Mouse (Mus musculus): ENCODE measurements around the gene Tprg.

The Tprg gene

DNA sequence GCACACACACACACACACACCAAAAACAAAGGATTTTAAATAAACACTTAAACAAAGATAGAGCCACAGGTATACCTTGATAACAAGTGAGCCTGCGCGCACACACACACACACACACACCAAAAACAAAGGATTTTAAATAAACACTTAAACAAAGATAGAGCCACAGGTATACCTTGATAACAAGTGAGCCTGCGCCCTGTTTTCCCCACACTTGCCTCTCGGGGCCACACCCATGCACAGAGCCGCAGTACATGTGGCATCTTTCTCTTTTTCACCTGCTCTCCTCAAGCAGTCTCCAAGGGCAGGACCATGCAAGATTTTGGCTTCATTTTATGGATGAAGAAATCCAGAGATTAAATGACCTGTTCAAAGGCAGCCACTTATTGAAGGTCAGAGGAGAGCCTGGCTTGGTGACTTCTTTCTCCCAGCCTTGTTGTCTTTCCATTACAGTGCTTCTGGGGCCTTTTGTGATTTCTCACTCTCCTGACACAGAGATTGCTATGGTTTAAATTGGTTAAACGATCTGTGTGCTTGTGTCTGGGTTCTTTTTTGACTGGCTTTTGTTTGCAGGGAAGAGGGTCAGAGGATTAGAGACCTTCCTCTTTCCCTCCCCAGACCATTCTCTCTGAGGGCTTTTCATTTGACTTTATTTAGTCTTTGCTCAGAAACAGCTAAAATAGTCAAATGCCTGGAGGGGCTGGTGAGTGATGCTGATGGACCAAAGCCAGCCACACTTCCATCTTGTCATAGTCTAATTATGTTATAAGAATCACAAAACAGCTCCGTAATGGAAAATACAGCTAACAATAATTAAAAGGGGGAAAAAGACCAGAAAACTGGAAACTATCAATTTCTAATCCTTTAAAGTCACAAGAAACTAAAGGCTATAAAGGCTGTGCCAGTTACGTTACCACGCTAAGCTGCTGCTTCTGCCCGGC is 46.9 kb downstream of the Tprg start:
- DNase-seq, result no peak

DNA sequence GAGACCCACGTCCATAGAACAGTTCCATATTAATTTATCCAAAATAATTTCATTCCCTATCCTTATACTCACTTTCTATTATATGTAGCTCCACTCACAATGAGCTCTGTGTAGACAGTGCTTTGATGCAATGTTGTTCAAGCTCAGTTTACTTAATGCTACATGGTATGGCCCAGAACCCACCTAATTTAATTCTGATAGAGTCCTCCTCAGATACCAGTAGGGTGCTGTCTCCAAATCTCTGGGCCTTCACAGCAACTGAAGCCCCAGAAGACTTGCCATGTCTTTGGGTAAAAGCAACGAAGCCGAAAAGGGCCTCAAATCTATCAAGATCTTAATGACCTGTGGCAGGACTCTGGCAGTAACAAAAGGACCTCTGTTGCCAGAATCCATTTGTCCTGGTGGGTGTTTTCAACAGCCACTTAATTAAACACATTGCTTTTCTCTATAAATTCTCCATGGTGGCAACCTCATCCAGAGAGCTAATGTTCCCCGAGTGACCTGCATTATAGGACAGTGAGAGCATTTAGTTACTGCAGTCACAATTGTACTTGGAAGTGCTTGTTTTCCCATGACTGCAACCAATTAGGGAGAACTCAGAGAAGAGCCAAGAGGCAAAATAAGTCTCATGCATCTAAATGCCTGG is 48.6 kb downstream of the Tprg start:
- DNase-seq, result no peak

DNA sequence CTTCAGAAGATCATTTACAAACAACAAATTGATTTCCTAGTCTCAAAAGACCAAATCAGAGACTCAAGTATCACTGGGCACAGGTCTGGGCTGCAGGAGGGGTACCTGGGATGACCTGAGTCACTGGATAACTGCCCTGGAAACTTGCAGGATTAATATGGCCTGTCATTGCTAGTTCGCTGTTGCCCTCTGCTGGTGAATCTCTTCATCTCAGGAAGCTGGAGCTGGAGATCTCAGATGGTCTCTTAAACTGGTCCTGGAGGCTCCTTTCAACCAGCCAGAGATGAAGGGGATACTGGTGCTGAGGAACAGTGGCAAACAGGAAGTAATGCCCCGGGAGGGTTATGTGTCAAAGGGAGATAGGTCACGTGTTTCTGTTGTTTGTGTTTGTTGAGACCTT is 63.0 kb downstream of the Tprg start:
- peak; percentile 54 to 78 for DNase-seq

DNA sequence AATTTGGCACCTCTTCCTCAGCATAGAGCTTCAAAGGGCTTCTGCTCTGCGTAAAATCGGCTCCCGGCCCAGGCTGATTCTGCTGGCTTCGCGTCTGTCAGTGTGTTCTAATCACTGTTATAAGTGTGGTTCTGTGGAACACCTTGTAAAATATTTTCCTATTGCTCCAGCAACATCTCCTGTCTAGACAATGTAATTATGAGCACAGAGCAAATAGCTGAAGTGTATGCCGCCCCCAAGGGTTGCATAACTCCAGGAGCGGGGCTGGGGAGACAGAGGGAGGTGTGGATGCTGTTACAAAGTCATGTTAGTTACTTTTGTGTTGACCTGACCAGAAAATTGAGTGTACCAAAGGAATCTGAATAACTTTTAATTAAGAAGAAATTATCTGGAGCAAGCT is 81.2 kb downstream of the Tprg start:
- DNase-seq, result no peak

DNA sequence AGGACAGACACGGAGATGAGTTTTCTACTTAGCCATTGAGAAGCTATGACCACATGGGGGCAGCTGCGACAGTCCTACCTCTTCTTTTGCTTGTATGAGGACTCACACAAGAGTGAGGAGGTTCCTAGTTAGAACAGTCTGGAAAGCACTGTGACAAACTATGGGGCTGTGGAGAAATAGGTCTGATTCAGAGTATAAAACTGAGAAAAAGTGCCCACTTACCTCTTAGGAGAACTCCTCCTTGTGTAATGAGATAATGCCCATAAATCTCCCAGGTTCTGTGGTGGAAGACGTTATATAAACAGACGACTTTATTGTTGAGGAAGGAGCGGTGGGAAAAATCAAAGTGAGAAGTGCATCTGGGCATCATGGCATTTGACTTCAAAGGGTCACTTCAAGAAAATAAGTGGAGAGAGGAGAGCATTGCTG is 83.4 kb downstream of the Tprg start:
- DNase-seq, result peak in 1 of 2 experiments; percentile 8

DNA sequence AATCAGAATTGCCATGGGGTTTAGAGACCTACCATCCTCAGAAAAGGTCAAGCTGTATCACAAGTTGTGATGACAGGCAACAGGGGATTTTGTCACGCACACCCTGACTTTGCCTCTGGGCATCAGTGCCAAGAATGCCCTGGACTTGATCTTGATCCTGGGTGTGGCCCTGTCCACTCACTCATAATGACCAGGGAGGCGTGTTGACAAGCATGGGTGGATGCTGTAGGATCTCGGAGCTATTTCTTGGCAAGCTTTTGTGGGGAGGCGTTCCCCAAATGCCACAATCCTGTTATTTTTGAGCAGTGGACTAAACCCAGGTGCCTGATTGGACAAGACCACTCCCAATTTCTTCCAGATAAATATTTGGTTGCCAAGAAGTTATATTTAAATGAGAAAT is 87.5 kb downstream of the Tprg start:
- DNase-seq, result no peak

DNA sequence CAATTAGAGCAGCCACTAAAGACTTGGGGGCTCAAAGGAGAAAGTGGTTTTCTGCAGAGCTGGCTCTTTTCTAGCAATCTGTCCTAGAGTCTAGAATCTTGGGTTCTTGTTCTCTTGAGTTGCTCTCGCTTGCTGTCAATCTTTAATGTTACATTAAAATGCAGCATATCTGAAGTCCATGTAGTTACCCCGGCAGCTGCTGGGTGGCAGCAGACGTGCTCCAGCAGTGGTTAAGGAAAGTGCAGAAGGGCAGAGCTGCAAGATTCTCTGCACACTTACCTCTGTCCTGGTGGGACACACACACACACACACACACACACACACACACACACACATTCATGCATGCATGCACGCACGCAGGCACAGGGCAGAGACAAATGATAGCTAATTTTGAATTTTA is 88.2 kb downstream of the Tprg start:
- peak; percentile 42 to 54 for DNase-seq

DNA sequence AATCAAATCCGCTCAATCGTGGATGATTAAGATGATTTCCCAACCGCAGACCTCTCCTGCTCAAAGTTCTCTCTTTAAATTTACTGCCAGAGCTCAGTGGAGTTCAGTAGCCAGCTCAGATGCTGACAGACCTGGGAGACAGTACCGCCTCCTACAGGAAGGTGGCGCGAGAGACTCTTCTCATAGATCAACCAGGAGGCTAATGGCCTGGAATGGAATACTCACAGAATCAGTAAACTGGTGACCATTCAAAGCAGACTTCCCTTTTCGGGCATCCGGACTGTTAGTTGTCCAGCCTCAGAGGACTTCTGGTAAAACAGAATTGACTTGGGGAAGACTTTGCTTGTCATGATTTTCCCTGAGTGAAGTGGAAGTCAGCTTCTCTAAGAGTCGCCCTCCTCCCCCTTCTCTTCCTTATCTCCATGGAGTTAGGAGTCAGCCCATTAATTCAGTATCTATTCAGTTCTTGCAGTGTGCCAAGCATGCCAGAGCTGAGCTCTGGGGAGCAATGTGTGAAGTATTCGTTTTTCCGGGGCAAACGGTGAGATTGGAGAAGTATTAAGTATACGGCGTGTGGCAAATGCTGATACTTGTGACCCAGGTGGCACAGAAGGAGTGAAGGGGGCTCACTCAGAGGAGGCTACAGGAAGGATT is 90.2 kb downstream of the Tprg start:
- peak; percentile 82 to 89 for DNase-seq

DNA sequence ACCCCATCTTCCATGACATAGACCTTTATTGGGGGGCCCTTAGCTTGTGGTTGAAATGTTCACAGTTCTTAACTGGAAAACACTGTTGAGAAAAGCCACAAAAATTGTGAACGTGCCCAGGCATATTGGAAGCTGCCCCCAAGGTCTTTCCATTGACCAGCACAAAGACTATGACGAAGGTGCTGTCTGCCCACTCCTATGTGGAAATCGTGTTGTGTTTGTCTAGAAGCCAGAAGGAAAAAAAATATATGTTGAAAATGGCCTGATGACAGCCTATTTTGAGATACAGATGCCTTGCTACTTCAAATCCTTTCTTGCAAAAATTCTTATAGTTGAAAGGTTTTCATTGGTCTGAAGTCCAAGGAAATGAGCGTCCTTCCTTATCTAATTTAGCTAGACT is 91.1 kb downstream of the Tprg start:
- no peak for DNase-seq

DNA sequence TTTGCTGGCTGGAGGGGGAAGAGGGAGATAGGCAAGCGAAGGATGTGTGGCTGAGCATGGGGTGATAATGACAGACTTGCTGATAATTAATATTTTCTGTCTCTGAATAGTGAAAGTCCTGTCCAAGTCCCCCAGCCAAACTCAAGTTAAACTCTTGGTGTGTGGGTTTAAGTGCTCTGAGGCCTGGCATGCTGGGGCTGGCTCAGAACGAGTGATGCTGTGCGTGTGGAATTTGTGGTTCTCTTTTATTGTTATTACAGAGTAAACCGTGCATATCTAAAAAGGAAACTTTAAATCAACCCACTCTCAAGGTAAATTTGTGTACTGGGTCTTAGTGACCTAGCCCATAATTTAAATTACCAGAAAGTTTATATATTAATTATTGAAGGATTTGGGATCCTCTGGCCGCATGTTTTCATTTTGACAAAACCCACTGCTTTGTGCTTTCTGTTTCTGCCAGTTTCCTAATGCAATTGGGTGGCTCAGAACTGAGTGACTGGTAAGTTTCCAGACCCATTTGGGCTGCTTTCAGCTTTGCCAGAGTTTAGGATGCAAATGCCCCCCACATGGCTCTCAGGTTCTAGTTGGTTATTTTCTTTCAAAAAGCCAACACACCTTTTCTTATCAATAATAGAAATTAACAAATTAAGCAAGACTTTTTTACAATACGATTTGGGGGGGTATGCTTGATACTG is 99.0 kb downstream of the Tprg start:
- no peak for DNase-seq

DNA sequence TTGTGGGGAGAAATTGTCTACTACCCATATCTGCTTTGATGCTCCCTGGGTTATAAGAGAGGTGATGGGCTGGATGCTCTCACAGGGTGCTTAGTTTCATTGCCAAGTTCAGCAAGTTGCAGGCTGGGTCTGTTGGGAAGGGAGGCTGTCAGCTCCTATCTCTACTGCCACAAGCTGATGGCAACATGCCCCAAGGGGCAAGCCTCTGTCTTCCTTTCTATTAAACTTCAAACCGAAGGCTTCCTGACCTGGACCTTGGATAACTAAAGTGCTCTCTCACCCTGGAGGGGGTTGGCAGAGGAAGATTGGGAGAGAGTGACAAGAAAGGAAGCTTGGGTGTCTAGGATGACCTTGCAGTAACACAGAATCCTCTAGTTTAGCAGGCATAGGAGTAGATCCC is 108.1 kb downstream of the Tprg start:
- DNase-seq, result peak; percentile 46 to 63

DNA sequence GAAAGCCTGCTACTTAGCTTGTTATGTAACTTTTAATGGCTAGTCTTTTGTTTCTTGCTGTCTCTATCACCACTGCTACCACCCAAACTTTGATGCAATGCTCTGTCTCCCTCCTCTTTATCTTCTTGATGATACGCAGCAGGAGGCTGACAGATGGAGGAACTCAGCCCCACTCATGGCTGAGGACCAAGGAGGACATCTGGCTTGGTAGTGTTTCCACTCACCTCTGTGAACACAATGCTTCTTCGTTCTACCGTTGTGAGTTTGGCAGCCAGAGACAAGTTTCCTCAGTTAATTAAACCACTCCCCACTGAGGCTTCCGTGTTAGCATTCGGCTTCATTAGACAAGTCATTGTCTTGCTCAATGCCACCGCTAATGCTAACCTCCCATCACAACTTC is 117.5 kb downstream of the Tprg start:
- DNase-seq, result no peak

DNA sequence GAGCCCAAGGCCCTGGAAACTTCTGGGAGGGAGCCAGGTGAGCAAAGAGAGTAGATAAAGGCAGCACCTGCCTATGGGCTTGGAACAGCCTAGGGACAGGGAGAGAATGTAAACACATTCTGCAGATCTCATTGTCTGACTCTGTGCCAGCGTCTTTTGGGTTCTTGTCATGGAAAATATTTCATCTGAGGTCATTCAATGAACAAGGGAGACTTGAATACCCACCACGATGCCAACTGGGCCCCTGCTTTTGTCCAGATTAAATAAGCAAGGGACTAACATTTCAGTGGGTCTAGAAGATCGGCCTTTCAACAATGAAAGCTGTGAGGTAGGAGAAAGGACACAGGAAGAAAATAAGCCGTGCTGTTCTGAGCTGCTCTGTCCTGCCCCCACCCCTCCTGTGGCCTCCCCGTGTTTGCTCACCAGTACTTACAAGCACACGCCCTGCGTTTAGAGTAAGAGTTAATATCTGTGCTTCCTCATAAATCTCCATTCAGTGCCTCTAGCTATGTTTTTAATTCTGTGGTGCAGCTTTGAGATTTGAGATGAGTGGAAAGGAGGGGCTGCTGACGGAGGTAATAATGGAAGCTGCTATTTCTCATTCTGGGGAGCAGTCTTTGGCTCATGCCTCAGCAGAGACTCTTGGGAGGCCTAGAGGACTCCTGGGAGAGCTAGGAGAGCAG is 120.7 kb downstream of the Tprg start:
- DNase-seq, result no peak

DNA sequence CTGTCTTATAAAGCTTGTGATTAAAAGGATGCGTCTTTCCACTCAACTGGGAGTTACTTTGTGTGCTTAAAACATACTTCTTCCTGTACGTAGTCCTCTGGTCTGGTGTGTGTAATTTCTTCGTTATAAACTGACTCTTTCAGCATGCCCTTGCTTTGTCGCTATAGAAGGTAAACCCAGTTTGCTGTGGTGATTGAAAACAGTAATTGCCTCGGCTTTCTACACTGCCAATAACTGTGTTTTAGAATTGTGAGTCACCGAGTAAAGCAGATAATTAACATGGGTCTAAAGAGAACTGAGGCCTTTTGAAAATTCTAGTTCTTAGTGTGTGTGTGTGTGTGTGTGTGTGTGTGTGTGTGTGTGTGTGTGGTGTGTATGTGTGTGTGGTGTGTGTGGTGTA is 121.4 kb downstream of the Tprg start:
- DNase-seq, result no peak

DNA sequence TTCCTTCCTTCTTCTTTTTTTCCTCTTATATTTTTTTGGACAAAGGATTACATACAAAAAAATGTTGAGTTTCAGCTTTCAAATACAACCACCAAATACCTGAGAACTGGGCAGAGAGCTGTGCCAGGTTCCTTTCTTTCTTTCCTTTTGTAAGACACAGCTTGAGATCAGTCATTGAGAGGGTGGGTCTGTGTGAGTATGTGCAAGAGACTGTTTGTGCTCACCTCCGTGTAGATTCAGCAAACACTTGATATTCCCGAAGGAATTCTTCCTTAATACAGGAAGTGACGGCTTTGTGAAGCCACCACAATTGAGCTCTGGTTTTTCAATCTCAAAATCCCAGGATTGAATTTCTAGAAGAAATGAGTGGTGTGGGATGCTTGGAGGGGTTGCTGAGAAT is 124.7 kb downstream of the Tprg start:
- no peak for DNase-seq

DNA sequence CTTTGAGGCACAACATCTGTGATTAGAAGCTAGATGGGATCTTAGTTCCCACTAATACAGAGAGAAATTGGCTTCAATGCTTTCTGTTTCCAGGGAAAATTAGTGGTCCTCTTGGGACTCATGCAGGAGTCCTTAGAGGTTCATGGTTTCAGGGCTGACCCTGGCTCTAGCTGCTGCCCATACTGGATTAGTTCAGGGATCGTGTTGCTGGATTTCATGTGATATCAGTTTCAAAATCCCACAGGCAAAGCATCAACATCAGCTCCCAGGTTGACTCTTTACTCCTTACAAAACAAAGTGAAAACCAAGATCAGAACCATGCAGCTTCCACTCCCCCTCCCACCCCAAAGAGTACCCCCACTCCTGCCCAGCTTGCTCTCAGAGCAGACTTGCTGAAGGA is 127.3 kb downstream of the Tprg start:
- no peak for DNase-seq

DNA sequence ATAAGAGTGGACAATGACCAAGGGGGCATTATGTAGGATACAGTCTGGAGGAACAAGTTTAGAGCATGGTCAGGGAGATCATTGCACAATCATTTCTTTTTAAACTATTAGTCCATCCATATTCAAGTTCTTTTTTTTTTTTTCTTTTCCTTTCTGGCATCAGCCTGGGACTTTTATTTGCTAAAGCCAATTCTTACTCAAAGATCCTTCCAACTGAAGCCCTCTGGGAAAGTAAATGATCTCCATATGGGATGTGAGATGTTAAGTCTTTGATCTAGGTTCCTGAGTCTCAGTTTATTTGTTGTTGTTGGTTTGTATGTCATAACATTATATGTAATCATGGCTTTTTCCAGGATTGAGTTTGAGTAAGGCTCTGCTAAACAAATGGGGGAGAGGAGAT is 128.6 kb downstream of the Tprg start:
- no peak for DNase-seq

DNA sequence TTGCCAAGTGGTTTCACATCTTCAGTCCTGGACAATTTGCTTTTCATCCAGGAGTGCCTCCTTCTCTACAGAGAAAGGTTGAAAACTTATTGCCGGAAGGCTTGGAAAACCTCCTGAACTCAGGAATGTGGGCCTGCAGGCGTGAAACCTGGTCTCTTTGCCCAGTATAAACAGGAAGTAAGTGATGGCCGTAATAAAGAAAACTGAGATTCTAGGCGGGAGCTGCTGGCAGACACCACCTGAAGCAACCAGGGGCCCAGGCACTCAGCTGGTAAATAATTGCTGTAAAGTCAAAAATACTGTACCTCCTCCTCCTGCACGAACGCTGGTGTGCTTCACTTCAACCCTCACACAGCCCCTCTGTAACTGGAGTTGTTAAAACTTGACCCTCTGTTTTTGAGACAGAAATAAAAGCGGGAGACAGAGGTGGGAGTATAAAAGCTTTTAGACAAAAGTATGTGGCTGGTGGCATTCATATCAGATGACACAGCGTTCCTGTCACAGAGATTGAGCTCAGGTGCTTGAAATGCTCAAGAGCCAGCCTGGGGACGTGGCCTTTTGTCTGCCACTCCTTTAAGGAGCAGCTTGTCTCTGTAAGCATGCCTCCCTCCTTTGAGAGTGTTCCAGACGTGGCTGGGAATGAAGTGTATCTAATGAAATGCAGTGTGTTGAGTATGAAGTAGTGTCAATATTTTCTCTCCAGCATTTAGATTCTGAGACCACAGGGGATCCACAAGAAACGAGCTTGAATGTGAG is 131.4 kb downstream of the Tprg start:
- no peak for DNase-seq

DNA sequence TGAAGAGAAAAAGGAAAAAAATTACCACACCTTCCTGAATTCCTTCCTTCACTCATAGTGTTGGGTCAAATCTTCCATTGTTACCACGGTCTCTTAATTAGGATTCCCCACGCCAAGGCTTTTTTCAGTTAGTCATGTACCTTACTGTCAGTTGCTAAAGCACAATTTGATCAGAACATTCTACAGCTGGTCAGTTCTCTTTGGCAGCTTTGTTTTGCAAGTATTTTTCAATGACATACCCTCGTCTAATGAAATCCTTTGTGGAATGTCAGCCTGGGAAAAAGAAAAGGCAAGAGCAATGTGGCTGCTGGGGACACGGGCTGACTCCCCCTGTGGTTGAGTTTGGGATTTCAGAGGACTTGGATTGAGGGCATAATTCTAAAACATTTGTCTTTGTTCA is 136.4 kb downstream of the Tprg start:
- no peak for DNase-seq

DNA sequence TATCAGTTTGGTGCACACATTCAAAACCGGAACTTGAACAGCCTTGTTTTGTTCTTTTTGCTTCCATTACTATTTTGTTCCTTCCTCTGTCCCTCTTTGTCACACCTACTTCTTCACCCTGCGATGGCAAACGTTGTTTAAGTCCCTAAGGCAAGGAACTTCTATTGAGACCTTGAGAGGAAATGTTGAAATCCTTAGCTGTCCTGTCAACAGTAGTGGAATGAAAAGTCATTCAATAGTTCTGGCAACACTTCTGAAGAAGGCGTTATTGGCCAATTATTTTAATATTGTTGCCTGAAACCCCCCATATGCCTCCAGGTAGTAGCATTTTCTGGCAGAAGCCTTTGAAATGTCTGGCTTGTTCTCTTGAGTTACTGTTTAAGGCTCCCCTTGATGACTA is 137.4 kb downstream of the Tprg start:
- DNase-seq, result no peak

DNA sequence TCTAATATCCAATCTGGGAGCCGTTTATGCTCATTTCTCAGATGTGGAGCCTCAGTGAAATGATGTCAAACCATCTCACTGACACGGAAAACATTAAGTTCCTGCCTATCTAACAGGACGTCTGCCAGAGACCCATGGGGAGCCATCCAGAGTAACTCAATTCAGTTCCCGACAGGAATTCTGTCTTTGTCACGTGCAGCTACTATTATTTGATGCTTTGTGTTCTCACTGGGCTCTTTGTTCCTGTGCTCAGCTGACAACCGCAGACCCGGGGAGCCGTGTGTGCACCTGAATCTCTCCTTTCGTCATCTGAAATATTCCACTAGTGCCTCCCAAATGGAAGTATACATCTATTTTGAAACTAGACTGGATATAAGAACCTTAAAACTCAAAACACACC is 138.3 kb downstream of the Tprg start:
- no peak for DNase-seq

DNA sequence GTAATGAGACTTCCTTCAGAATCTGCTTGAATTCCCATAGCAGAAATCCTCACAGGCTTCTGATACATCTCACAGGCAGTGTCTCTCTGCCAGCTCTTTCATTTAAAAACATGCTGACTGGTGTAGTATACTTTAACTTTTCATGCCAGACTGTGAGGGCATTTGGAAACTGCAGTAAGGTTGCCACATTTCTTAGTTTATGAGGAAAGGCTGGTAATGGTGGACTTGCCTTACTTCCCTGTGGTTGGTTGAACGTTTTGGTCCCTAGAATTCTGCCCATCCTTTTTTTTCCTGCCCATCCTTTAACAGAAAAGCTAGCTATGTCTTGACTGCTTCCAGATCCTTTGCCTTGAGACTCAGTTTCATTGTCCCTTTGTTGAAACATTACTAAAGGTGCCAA is 138.8 kb downstream of the Tprg start:
- no peak for DNase-seq

Data from kidney, postnatal 25 days (tissue).